Mouse (Mus musculus) gastrocnemius, postnatal 10 days (tissue): ENCODE results near the gene Sh3gl3. TPM values are rescaled to one million over a fixed set of nuclear protein-coding genes. Genes with fewer than 3 reads are reported as not detected.
A peak's percentile ranks its signal among the peaks of the same experiment; 100 is the strongest.

Experiments
- DNase-seq: peaks from one replicate; pipeline ENCODE4 v3.0.0; 2021; ENCODE audit warnings: mixed read lengths
- total RNA-seq, 2 experiments: library from RNA; stranded (reverse); gene quantifications; 2 replicates each; pipeline ENCODE4 v1.2.3; 2021

Sh3gl3 gene
- total RNA-seq, 2 experiments from 2014 or later, result 3.2 to 3.8 TPM

- no peak for DNase-seq
Observed at GRCm38 (mm10) chr7:82293441-82293840, 119.8 kb downstream of the Sh3gl3 start.

- no peak for DNase-seq
Observed at GRCm38 (mm10) chr7:82294083-82294482, 120.4 kb downstream of the Sh3gl3 start.

- DNase-seq, result no peak
Observed at GRCm38 (mm10) chr7:82294611-82295010, 121.0 kb downstream of the Sh3gl3 start.

- no peak for DNase-seq
Observed at GRCm38 (mm10) chr7:82308398-82308797, 134.8 kb downstream of the Sh3gl3 start.

- no peak for DNase-seq
Observed at GRCm38 (mm10) chr7:82318515-82318914, 144.9 kb downstream of the Sh3gl3 start.

- DNase-seq, result no peak
Observed at GRCm38 (mm10) chr7:82326616-82327015, 153.0 kb downstream of the Sh3gl3 start.

GRCm38 (mm10) chr7:82327201-82327600 is 153.6 kb downstream of the Sh3gl3 start:
- no peak for DNase-seq

- no peak for DNase-seq
Observed at GRCm38 (mm10) chr7:82327881-82328280, 154.2 kb downstream of the Sh3gl3 start.

GRCm38 (mm10) chr7:82329831-82330230 is 156.2 kb downstream of the Sh3gl3 start:
- DNase-seq, result no peak

GRCm38 (mm10) chr7:82330860-82331259 is 157.2 kb downstream of the Sh3gl3 start:
- DNase-seq, result no peak

- no peak for DNase-seq
Observed at GRCm38 (mm10) chr7:82334000-82334399, 160.4 kb downstream of the Sh3gl3 start.

- DNase-seq, result peak; percentile 76
Observed at GRCm38 (mm10) chr7:82335211-82336121, 161.8 kb downstream of the Sh3gl3 start, which contains the start of gene Adamtsl3. Adamtsl3 (plus strand) TSS chr7:82335694.

GRCm38 (mm10) chr7:82336132-82336531 is 162.5 kb downstream of the Sh3gl3 start:
- peak; percentile 70 for DNase-seq

GRCm38 (mm10) chr7:82338121-82338520 is 164.5 kb downstream of the Sh3gl3 start:
- DNase-seq, result no peak

- no peak for DNase-seq
Observed at GRCm38 (mm10) chr7:82338532-82338931, 164.9 kb downstream of the Sh3gl3 start.

- DNase-seq, result no peak
Observed at GRCm38 (mm10) chr7:82339214-82339613, 165.6 kb downstream of the Sh3gl3 start.

- no peak for DNase-seq
Observed at GRCm38 (mm10) chr7:82341476-82341875, 167.8 kb downstream of the Sh3gl3 start.

- no peak for DNase-seq
Observed at GRCm38 (mm10) chr7:82346706-82347105, 173.1 kb downstream of the Sh3gl3 start.

GRCm38 (mm10) chr7:82349796-82350195 is 176.2 kb downstream of the Sh3gl3 start:
- no peak for DNase-seq

GRCm38 (mm10) chr7:82350421-82350820 is 176.8 kb downstream of the Sh3gl3 start:
- no peak for DNase-seq
